Comparison of ENCODE assay signal across 19 mouse cellular contexts in genomic region chr8:83011758-83012157, GRCm38 (mm10).
DNase-seq lines count a peak whose midpoint lies in the region; ATAC-seq and TF ChIP-seq lines count a peak whose summit lies in the region.
"Had no signal": no experiment of that assay in that cellular context is flagged by ENCODE, and none has a peak within 500 bp of the region (broad histone marks: within the 10 kb centered on the region; RNA-seq: fewer than 3 reads in every experiment).

No protein-coding gene starts in this region.

- H3K9ac ChIP-seq in forebrain, embryonic 13.5 days: no peak overlapping the region
- H3K9ac ChIP-seq in forebrain, embryonic 12.5 days: no peak overlapping the region
- H3K9ac ChIP-seq in limb, embryonic 14.5 days (ENCODE audit: low read depth, low read length, severe bottlenecking): no peak overlapping the region
- H3K9ac ChIP-seq: heart, embryonic 13.5 days had no signal

- DNase-seq in frontal cortex, postnatal 14 days (ENCODE audit: low spot score in 2 of 2): no peak
- DNase-seq in right cerebral cortex, adult 18-20 months: peak; percentile 19
- DNase-seq in right cerebral cortex, postnatal 25 days: no peak
- no peak for DNase-seq in limb, embryonic 14.5 days (ENCODE audit: low spot score)
- DNase-seq: cerebellum, adult 11 months; cerebellum, adult 8-10 months; cerebellum, postnatal 14 days; gastrocnemius, postnatal 36 days; heart, postnatal 36 days had no signal

- no peaks in the 10 kb centered on the region for H3K9me3 ChIP-seq in forebrain, embryonic 13.5 days (replicated peaks)
- no peaks in the 10 kb centered on the region for H3K9me3 ChIP-seq in forebrain, embryonic 12.5 days
- no peaks in the 10 kb centered on the region for H3K9me3 ChIP-seq in limb, embryonic 14.5 days (ENCODE audit: control insufficient read depth, low read length)
- H3K9me3 ChIP-seq: heart, embryonic 13.5 days had no signal

- no peak overlapping the region for H3K4me2 ChIP-seq in forebrain, embryonic 13.5 days
- no peak overlapping the region for H3K4me2 ChIP-seq in forebrain, embryonic 12.5 days
- no peak overlapping the region for H3K4me2 ChIP-seq in limb, embryonic 14.5 days (replicated peaks; ENCODE audit: low read depth, low read length, severe bottlenecking)
- H3K4me2 ChIP-seq: heart, embryonic 13.5 days had no signal

- H3K36me3 ChIP-seq in forebrain, embryonic 13.5 days (ENCODE audit: poor library complexity, severe bottlenecking): no peaks in the 10 kb centered on the region; the same call in 1 of the 2 replicates
- H3K36me3 ChIP-seq in forebrain, embryonic 12.5 days (replicated peaks): 0 out of 2 replicates have a peak, but pooled peaks cover 3% of the 10 kb centered on the region
- H3K36me3 ChIP-seq in limb, embryonic 14.5 days (ENCODE audit: control insufficient read depth, insufficient read depth, low read length): no peaks in the 10 kb centered on the region
- H3K36me3 ChIP-seq: heart, embryonic 13.5 days had no signal

- H3K27me3 ChIP-seq in forebrain, embryonic 13.5 days: no peaks in the 10 kb centered on the region
- H3K27me3 ChIP-seq in forebrain, embryonic 12.5 days: no peaks in the 10 kb centered on the region
- no peaks in the 10 kb centered on the region for H3K27me3 ChIP-seq in limb, embryonic 14.5 days (ENCODE audit: control insufficient read depth, insufficient read depth, low read length)
- H3K27me3 ChIP-seq: CH12.LX; heart, embryonic 13.5 days; Patski had no signal

- WGBS in forebrain, embryonic 13.5 days: 37% methylated on average over 5 of the region's 5 CpGs
- 40% methylated on average over 5 of the region's 5 CpGs for WGBS in forebrain, embryonic 12.5 days
- WGBS in limb, embryonic 14.5 days: 38% methylated on average over 5 of the region's 5 CpGs

- no peak overlapping the region for H3K4me3 ChIP-seq in forebrain, embryonic 13.5 days
- no peak overlapping the region for H3K4me3 ChIP-seq in forebrain, embryonic 12.5 days (replicated peaks)
- no peak overlapping the region for H3K4me3 ChIP-seq in limb, embryonic 14.5 days (replicated peaks; ENCODE audit: low read length)
- H3K4me3 ChIP-seq: heart, embryonic 13.5 days had no signal

- TF ChIP-seq POLR2A in limb, embryonic 14.5 days (IDR thresholded peaks at IDR 0.05; ENCODE audit: borderline replicate concordance, extremely low read depth, insufficient read depth, insufficient read length): no peak

- H3K4me1 ChIP-seq in forebrain, embryonic 13.5 days: peaks cover 9% of the 10 kb centered on the region; the same call in 1 of the 2 replicates
- H3K4me1 ChIP-seq in forebrain, embryonic 12.5 days: peaks cover 10% of the 10 kb centered on the region; the same call in 1 of the 2 replicates
- H3K4me1 ChIP-seq in limb, embryonic 14.5 days (ENCODE audit: control insufficient read depth, insufficient read depth, low read length): peaks cover 11% of the 10 kb centered on the region; the same call in 1 of the 2 replicates
- H3K4me1 ChIP-seq: heart, embryonic 13.5 days had no signal

- 0 out of 2 replicates have a peak overlapping the region, but pooled peaks have one; percentile 27 for H3K27ac ChIP-seq in forebrain, embryonic 13.5 days
- no peak overlapping the region for H3K27ac ChIP-seq in forebrain, embryonic 12.5 days
- H3K27ac ChIP-seq in limb, embryonic 14.5 days (replicated peaks; ENCODE audit: low read depth, low read length): peak overlapping the region; percentile 43; the same call in 1 of the 2 replicates
- H3K27ac ChIP-seq: heart, embryonic 13.5 days had no signal

- peak; percentile 43; the same call in 1 of the 2 replicates for ATAC-seq in forebrain, embryonic 13.5 days
- no peak for ATAC-seq in forebrain, embryonic 12.5 days (ENCODE audit: low FRiP score)
- ATAC-seq in frontal cortex, adult (ENCODE audit: low TSS enrichment): peak; percentile 80
- no peak for ATAC-seq in limb, embryonic 14.5 days (ENCODE audit: low FRiP score, low read depth)
- ATAC-seq: activated CD4-positive, CD25-positive, alpha-beta regulatory T cell, adult 4 months; hindbrain, embryonic 16.5 days; inflammation-experienced regulatory T-cells, adult 6 months; intestine, postnatal 0 days; Patski had no signal

Comparison
In these comparisons a context has a peak if more than half of its experiments do, and no peak if none do; other contexts are left out.
1. ATAC-seq: peak in forebrain, embryonic 13.5 days (single experiment) and frontal cortex, adult (single experiment); none in forebrain, embryonic 12.5 days (single experiment) and limb, embryonic 14.5 days (single experiment).